Mouse (Mus musculus) neural tube, embryonic 15.5 days (tissue): ENCODE data around the gene Fam3c. TPM values are rescaled to one million over a fixed set of nuclear protein-coding genes. Genes with fewer than 3 reads are reported as not detected.

Experiments
- ATAC-seq: fragments of 200-750 bp; cut with Nextera tagmentation; 2 replicates; pipeline ENCODE4 v1.8.0; 2017; ENCODE audit warnings: mild to moderate bottlenecking, moderate TSS enrichment, moderate library complexity; ENCODE audit not compliant: low FRiP score
- H3K27ac ChIP-seq: fragments of 300-500 bp; sonication (generic); replicated peaks from 2 replicates; pipeline ENCODE4 v1.5.1; 2015; ENCODE audit warnings: mild to moderate bottlenecking, inconsistent platforms
- H3K27me3 ChIP-seq: fragments of 300-500 bp; sonication (generic); replicated peaks from 2 replicates; pipeline ENCODE4 v1.6.1; 2015; ENCODE audit warnings: inconsistent platforms
- H3K36me3 ChIP-seq: fragments of 300-500 bp; sonication (generic); 2 replicates; pipeline ENCODE4 v1.6.1; 2015; ENCODE audit warnings: inconsistent platforms
- H3K4me1 ChIP-seq: fragments of 300-500 bp; sonication (generic); 2 replicates; pipeline ENCODE4 v1.6.1; 2015; ENCODE audit warnings: inconsistent platforms
- H3K4me2 ChIP-seq: fragments of 300-500 bp; sonication (generic); 2 replicates; pipeline ENCODE4 v1.6.1; 2015; ENCODE audit warnings: inconsistent platforms, mild to moderate bottlenecking, moderate library complexity
- H3K4me3 ChIP-seq: fragments of 300-500 bp; sonication (generic); replicated peaks from 2 replicates; pipeline ENCODE4 v1.5.1; 2015; ENCODE audit warnings: mild to moderate bottlenecking, inconsistent platforms
- H3K9ac ChIP-seq: fragments of 300-500 bp; sonication (generic); replicated peaks from 2 replicates; pipeline ENCODE4 v1.6.1; 2015; ENCODE audit warnings: mild to moderate bottlenecking, inconsistent platforms
- H3K9me3 ChIP-seq: fragments of 300-500 bp; sonication (generic); replicated peaks from 2 replicates; pipeline ENCODE4 v1.6.1; 2016; ENCODE audit warnings: inconsistent platforms
- WGBS: fragments of 180-500 bp; shearing (Covaris S2); methylation state at CpG from one replicate; pipeline ENCODE4 v1.1.7; 2015; ENCODE audit warnings: mixed read lengths; 5-methylcytosine and 5-hydroxymethylcytosine counted together
- polyA plus RNA-seq: library from polyadenylated mRNA; unstranded; fragments of >200 nt; fragmentation: Nextera tagmentation; extraction: Ambion mirVana; gene quantifications from 2 replicates; pipeline ENCODE4 v1.2.1, GENCODE M21; 2015

The Fam3c gene
- polyA plus RNA-seq, 1 experiment from 2014 or later, result 86.8 TPM

DNA sequence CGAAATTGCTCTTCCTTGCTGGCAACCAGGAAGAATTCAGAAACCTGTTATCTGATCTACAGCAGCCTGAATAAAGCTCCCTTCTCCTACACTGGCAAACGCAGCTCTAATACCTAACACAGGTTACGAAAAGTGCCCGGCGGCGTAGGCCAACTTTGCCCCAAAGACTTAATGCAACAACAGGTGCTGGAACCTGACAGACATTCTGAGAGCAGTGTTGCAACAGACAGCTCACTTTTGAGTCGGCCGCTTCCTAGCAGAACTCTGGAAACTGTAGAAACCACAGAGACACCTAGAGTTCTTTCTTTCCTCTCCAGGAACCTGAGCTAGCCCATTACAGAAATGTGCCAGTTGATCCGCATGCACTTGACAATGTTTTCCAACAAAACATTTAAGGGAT is 4.5 kb downstream of the Fam3c start:
- Histone ChIP-seq H3K4me2 (no peak overlapping the region), H3K27me3 (no peaks in the 10 kb centered on the region), H3K27ac (no peak overlapping the region), H3K9ac (no peak overlapping the region), H3K4me1 (peaks cover 16% of the 10 kb centered on the region), H3K36me3 (no peaks in the 10 kb centered on the region), H3K9me3 (no peaks in the 10 kb centered on the region), H3K4me3 (no peak overlapping the region)
- 85% methylated on average over 9 of the region's 9 CpGs for WGBS
- no peak for ATAC-seq

DNA sequence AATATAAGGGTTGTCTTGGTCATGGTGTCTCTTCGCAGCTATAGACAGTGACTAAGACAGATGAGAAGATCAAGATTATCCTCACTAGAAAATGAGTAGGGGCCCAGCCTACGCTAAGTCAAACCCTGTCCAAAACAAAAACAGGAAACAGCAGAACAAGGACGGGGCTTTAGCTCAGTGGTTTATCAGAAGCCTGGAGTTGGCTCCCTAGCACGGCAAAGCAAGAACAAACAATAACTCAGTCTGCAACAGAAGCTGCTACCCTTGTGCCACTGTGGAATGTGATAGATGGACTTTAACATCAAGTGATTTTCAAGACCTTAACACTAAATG is 5.8 kb downstream of the Fam3c start:
- WGBS, result 77% methylated on average over 4 of the region's 4 CpGs
- ATAC-seq, result no peak
- H3K9ac ChIP-seq, result no peak overlapping the region
- no peak overlapping the region for H3K4me2 ChIP-seq
- H3K36me3 ChIP-seq, result no peaks in the 10 kb centered on the region
- no peaks in the 10 kb centered on the region for H3K27me3 ChIP-seq
- H3K27ac ChIP-seq, result no peak overlapping the region
- H3K4me1 ChIP-seq, result peaks cover 14% of the 10 kb centered on the region
- H3K9me3 ChIP-seq, result no peaks in the 10 kb centered on the region
- H3K4me3 ChIP-seq, result no peak overlapping the region

DNA sequence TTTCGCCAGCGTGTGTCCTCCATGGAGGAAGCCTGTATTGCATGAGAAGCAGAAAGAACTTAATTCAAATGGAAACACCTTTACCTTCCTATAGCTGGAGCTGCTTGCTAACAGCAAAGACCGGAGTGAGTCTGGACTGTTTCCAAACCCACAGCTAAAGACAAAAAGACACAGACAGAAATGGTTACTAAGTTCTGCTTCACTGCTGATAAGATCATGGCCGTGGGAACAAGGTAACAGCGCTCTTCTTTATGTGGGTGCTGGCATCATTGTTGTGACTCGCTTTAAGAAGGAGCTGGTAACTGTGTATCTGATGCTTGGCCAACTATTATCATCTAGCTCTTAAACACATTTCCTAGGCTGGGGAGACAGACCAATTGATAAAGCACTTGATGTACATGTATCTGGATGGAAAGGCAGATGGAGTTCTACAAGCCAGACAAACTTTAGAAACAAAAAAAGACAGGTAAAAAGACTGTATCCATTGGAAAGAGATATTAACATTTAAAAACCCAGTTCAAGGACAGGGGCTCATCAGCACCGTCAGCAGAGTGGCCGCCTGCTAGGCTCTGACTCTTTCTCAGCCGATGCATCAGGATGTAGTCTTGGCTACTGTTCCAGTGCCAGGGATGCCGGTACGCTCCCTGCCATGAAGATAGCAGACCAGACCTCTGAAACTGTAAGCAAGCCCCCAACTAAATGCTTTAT is 6.4 kb downstream of the Fam3c start:
- WGBS, result 90% methylated on average over 11 of the region's 11 CpGs

DNA sequence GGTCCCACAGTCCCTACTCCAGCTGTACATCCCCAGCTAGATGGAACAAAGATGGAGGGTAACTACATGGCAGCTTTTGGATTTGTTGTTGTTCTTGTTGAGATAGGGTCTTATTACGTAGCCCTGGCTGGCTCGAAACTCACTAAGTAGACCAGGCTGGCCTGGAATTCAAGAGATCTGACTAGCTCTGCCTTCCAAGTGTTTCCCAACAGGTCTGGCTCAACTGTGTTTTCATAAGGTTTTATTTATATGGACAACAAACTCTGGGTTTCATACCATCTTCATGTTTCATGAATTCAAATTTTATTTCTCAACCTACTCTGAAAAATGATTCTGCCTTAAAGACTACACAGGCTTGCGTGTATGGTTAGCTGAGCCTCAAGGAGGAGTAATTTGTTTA is 7.1 kb downstream of the Fam3c start:
- H3K4me1 ChIP-seq, result peaks cover 2% of the 10 kb centered on the region
- H3K27ac ChIP-seq, result no peak overlapping the region
- no peak for ATAC-seq
- H3K4me2 ChIP-seq, result no peak overlapping the region
- 98% methylated on average over 3 of the region's 3 CpGs for WGBS
- no peak overlapping the region for H3K4me3 ChIP-seq
- H3K27me3 ChIP-seq, result no peaks in the 10 kb centered on the region
- no peaks in the 10 kb centered on the region for H3K9me3 ChIP-seq
- H3K9ac ChIP-seq, result no peak overlapping the region
- H3K36me3 ChIP-seq, result no peaks in the 10 kb centered on the region

More for the DNA sequence above, 6.4 kb downstream of the Fam3c start:
- no peak for ATAC-seq
- Histone ChIP-seq H3K9ac (no peak overlapping the region), H3K9me3 (no peaks in the 10 kb centered on the region), H3K27ac (no peak overlapping the region), H3K36me3 (no peaks in the 10 kb centered on the region), H3K4me3 (no peak overlapping the region), H3K4me1 (peaks cover 9% of the 10 kb centered on the region), H3K4me2 (no peak overlapping the region), H3K27me3 (no peaks in the 10 kb centered on the region)

DNA sequence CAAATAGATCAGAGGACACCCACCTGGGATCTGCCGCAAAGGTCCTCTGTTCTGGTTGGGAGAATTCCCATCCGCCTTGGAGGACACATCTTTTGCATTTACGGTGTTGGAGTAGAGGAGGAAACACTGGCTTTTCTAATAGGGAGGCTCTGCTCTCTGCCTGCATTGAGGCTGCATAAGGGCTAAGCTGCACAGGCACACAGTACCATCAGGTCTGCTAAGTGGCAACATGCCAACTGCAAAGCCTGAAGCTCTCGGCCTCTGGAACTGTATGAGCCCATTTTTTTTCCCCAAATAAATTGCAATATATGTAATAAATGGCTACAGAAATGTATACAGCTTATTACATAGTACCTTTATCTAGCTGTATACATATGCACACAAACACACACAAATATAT is 7.9 kb downstream of the Fam3c start:
- Histone ChIP-seq H3K4me3 (no peak overlapping the region), H3K36me3 (no peaks in the 10 kb centered on the region), H3K4me2 (no peak overlapping the region), H3K4me1 (no peaks in the 10 kb centered on the region), H3K27ac (no peak overlapping the region), H3K9me3 (no peaks in the 10 kb centered on the region), H3K27me3 (no peaks in the 10 kb centered on the region), H3K9ac (no peak overlapping the region)
- no peak for ATAC-seq
- WGBS, result 77% methylated on average over 4 of the region's 4 CpGs

DNA sequence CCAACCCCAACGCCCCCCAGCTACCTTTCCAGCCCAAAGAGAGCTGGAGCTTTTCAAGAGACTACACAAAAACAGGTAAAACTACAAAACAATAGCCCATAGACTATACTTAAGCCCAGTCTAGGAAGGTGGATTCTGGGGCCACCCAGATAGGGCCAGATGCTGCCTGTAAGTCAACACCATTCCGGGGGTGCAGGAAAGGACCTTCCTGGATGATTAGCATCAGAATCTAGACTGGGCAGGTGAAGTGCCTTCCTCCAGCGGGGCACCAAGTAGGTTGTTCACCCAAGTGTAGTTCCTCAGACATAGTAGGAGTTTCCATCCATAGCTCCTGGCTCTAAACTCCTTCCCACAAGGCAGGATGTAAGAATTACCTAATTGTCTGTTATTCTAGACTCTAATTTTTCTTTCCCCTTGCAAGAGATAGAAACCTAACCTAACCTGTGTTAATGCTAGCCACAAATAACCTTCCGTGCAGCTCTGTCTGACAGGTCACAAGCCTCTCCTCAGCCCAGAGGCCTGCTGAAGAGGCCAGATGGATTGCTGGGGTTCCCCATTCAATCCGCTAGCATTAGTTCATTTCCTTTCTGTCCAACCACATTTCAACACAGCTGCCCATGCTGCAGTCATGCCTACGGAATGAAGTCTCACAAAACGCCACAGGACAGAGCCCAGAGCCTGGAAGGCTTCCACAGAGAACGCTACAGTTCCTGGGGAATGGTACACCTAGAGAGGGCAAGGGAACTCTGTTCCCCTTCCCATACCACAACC is 8.7 kb downstream of the Fam3c start:
- WGBS, result 80% methylated on average over 8 of the region's 8 CpGs
- Histone ChIP-seq H3K9ac (no peak overlapping the region), H3K9me3 (no peaks in the 10 kb centered on the region), H3K36me3 (no peaks in the 10 kb centered on the region), H3K27me3 (no peaks in the 10 kb centered on the region), H3K4me3 (no peak overlapping the region), H3K4me1 (no peaks in the 10 kb centered on the region), H3K27ac (no peak overlapping the region), H3K4me2 (no peak overlapping the region)
- ATAC-seq, result no peak

DNA sequence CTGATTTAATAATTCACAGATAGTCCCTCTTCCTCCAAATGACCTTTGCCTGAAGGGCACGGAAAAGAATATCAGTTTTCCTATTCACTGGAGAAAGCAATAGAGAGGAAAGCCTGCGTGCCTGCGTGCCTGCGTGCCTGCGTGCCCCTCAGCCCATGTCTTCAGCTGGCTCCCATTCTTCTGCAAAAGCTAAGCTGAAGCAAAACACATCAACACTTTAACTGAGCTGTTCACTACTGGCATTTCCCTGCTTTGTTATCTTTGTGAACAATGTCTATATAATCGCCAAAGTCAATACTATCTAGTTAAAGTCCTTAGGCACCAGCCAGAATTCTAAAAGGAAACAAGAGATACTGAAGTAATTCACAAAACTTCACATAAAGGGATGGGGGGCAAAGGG is 11.6 kb downstream of the Fam3c start:
- ATAC-seq, result no peak
- Histone ChIP-seq H3K4me1 (no peaks in the 10 kb centered on the region), H3K36me3 (peaks cover 5% of the 10 kb centered on the region; the same call in 1 of the 2 replicates), H3K27ac (no peak overlapping the region), H3K9me3 (no peaks in the 10 kb centered on the region), H3K4me3 (no peak overlapping the region), H3K27me3 (no peaks in the 10 kb centered on the region), H3K9ac (no peak overlapping the region), H3K4me2 (no peak overlapping the region)
- WGBS, result 47% methylated on average over 6 of the region's 6 CpGs

DNA sequence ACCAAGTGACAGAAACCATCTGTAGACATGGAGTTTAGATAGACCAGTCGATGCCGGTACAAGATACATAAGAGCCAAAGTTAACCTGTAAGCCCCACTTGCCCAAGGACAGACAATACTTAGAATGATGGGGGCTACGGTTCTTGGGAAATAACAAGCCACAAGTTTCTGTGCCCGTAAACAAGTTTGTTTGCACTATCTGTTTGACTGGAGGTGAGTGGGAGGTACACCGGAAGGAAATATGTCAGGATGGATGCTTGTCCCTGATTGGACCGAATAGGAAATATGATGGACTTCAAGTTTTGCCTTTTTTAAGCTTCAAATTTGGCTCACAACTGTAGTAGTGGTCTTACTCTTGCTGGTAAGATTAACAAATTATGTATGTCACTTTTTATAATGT is 12.3 kb downstream of the Fam3c start:
- ATAC-seq, result no peak
- Histone ChIP-seq H3K4me2 (no peak overlapping the region), H3K4me3 (no peak overlapping the region), H3K4me1 (no peaks in the 10 kb centered on the region), H3K9me3 (no peaks in the 10 kb centered on the region), H3K36me3 (peaks cover 8% of the 10 kb centered on the region; the same call in 1 of the 2 replicates), H3K9ac (no peak overlapping the region), H3K27ac (no peak overlapping the region), H3K27me3 (no peaks in the 10 kb centered on the region)
- 95% methylated on average over 6 of the region's 6 CpGs for WGBS

DNA sequence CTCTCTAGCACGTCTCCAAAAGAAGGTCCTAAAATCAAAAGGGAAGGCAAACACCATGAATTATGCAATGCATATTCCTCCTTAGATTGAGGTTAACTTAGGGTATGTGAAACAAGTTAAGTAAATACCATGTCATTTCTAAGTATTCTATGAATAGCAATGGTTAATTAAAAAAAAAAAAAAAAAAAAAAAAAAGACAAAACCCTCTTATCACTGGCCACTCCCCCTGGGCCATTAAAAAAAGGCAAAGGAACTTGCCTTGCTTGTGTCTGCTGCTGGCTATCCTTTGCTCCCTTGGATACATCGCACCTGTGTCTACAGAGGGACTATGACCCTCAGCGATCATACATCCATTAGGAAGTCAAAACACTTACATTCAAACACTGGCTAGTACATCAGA is 12.8 kb downstream of the Fam3c start:
- no peak for ATAC-seq
- no peaks in the 10 kb centered on the region for H3K27me3 ChIP-seq
- H3K4me3 ChIP-seq, result no peak overlapping the region
- no peak overlapping the region for H3K9ac ChIP-seq
- no peak overlapping the region for H3K27ac ChIP-seq
- 86% methylated on average over 3 of the region's 3 CpGs for WGBS
- H3K4me1 ChIP-seq, result no peaks in the 10 kb centered on the region
- H3K36me3 ChIP-seq, result peaks cover 10% of the 10 kb centered on the region; the same call in 1 of the 2 replicates
- no peak overlapping the region for H3K4me2 ChIP-seq
- H3K9me3 ChIP-seq, result no peaks in the 10 kb centered on the region

DNA sequence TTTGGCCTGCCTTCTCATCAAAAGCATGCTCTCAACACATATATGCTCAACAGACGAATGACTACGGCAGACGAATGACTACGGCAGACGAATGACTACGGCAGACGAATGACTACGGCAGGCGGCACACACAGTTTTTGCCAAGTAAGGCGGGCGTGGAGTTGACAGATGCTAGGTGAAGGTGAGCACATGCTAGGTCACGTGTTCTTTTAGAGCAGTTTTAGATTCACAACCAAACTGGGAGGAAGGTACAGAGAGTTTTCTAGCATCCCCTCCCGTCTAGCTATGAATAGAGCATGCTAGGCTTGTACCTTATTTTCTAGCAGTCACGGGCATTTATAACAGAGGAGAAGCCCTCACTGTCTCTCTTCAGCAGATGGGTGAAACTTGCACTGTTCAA is 15.3 kb downstream of the Fam3c start:
- 93% methylated on average over 14 of the region's 14 CpGs for WGBS

DNA sequence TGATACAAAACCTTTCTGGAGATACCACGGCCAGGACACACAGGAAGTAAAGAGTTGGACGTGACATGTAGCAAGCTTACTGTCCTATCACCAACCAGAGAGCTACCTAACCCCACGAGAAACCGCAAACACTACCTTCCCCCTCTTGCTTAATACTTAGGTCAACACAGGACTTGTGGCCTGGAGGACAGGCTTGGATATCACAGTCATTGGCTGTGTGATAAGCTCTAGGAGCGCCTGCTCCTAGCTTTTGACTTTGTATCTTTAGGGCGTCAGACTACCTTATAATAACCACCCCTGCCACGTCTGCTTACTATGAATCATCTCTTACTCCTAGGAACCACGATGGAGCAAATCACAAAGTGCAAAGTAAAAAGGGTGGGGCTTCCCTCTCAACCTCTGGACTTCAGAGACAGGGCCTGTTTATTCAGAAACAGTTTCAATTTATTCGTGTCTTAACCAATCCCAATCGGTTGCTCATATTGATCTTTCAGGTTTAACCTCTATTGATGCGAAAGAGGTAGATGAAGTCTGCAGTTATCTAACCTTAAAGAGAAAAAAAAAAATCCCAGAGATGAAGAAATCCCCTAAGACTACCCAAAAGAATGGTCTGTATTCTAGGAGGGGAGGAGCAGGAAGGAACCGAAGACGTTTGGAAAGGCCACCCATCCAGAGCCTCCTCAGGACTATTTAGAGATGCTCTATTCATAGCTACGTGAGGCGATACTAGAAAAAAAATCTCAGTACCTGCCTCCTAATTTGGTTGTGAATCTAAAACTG is 16.1 kb downstream of the Fam3c start:
- 96% methylated on average over 15 of the region's 15 CpGs for WGBS
- Histone ChIP-seq H3K4me3 (no peak overlapping the region), H3K9ac (no peak overlapping the region), H3K27ac (no peak overlapping the region), H3K4me2 (no peak overlapping the region), H3K9me3 (no peaks in the 10 kb centered on the region), H3K4me1 (no peaks in the 10 kb centered on the region), H3K27me3 (no peaks in the 10 kb centered on the region), H3K36me3 (peaks cover 22% of the 10 kb centered on the region; the same call in 1 of the 2 replicates)
- ATAC-seq, result no peak

More for the DNA sequence above, 15.3 kb downstream of the Fam3c start:
- Histone ChIP-seq H3K36me3 (peaks cover 22% of the 10 kb centered on the region; the same call in 1 of the 2 replicates), H3K4me3 (no peak overlapping the region), H3K9me3 (no peaks in the 10 kb centered on the region), H3K4me2 (no peak overlapping the region), H3K27me3 (no peaks in the 10 kb centered on the region), H3K4me1 (no peaks in the 10 kb centered on the region), H3K27ac (no peak overlapping the region), H3K9ac (no peak overlapping the region)
- no peak for ATAC-seq
